Mouse (Mus musculus) cerebellum, adult 8-10 months (tissue): ENCODE data around the gene Leap2.
A peak's percentile ranks its signal among the peaks of the same experiment; 100 is the strongest.
"Not testable (repeated sequence)": the region's sequence is repeated elsewhere in the genome, so short reads cannot be mapped to it uniquely, and the experiment has no call there.

Experiments used
- DNase-seq: peaks from one replicate; pipeline ENCODE4 v3.0.0; 2022

Gene Leap2

DNA sequence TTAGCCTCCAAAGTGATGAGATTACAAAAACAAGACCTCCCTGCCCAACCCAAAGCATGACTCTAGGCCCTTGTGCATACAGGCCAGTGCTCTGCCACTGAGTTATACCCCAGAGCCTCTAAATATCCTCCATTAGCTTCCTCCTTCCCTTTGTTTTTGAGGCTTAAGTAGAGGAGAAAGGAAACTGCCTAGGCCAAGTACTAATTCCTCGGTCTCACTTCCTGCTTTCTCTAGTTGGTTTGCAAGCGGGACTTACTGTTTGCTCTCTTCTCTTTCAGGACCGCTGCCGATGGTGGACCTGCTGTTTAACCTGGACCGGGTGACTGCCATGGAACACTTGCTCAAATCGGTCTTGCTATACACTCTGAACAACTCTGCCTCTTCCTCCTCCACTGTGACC is 13.4 kb upstream of the Leap2 start:
- DNase-seq, result no peak

DNA sequence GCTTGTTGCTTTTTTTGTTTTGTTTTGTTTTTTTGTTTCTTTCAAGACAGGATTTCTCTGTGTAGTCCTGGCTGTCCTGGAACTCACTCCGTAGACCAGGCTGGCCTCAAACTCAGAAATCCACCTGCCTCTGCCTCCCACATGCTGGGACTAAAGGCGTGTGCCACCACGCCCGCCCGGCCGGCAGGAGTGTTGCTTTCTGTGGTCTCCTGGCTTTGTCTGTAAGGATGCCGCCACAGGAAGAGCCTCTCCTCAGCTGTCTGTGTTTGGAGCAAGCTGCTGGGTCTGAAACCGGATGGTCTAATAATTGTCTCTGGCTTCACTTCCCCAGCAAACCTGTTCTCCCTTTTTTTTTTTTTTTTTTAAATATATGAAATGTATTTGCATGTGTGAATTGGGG is 12.5 kb upstream of the Leap2 start:
- no peak for DNase-seq

DNA sequence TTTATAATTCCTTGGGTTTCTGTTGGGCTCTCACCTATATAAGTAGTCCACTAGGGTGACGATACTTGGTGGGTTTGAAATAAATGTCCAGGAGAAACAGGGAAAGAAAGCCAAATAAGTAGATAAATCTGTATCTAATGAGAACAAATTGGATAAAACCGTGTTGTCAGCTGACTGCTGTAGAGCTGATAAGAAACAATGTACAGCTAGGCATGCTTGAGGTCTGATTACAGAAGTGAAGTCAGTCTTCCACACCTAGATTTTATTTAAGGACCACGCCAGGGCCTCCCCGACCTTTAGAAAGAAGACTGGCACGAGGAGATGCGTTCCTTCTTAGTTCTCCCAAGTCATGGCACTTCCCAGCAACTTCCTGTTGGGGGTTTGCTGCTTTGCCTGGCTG is 10.1 kb upstream of the Leap2 start:
- no peak for DNase-seq

DNA sequence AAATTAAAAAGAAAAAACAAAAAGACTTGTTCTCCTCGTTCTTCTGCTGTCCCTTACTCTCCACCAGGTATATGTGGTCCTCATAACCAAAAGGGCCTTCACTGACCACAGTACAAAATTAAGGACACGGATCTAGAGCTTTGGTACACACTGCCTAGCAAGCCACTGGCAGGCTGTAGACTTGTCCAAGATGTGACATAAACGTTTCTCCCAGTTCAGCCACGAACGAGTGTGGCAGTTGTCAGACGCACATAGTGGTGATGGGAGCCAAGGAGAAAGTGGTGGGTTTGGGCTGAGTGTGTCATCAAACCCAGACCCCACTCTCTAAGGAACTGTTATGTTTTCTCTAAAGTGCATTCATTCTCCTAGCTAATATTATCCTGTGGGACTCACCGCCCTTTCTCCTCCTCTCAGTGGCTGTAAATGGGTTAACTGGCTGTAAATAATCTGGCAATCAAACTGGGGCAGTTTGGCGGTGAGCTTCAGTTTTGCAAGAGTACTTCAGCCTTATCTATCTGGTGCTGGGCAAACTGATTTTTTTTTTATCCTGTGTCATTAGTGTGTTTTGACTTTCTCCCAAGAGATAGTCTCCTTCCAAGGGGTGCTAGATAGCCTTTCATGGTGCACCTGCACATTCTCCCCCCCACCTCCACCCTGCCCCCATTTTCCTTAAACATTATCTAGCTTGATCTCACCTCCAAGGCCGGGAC is 8.5 kb upstream of the Leap2 start:
- no peak for DNase-seq

DNA sequence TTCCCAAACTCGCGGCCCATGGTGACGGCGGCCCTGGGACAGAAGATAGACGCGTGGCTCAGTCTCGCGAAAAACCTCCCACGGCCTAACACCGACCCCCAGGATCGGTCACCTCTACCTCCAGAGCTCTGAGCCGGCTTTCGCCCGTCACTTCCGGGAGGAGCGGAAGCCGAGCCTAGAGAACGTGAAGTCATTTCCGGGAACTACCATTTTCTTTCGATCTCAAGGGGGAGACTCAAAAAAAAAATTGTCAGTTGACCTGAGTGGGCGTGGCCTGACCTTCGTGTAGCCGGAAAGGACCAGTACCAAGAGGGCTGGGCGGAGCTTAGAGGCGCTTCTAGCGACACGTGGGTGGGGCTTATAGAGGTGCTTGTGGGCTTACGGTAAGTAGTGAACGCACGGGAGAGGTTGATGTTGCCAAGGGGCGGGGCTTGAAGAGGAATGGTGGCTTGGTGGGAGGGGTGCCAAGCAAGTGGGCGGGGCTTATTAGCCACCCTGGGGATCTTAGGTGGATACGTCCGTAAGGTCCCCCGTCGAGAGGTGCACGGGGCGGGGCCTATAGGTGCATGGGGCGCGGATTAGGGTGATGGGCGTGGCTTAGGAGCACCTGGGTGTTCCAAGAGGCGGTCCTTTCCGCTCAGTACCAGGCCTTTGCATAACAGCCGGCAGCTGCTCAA is 7.8 kb upstream of the Leap2 start, which contains the start of the genes Uqcrq and Gdf9:
TSS of gene Uqcrq (minus strand) at position 162 of the 677 bp plus-strand sequence.
TSS of gene Gdf9 (plus strand) at position 354 of the 677 bp plus-strand sequence.
- peak; percentile 100 for DNase-seq

DNA sequence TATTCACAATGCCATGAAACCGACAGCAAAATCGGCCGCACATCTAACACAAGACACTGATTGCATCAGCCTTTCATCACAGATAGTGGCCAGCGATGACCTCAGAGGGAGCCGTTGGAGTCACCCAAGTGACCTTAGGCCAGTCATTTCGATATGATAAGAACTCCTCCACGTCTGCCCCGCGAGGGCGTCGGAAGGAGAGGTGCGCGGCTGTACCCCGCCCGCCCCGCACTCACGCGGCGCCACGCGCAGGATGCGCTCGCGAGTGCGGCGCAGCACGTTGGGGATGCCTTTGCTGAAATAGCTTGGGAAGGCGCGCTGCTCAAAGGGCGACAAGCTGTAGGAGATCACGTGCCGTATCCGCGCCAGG is 7.3 kb upstream of the Leap2 start:
- DNase-seq, result no peak

DNA sequence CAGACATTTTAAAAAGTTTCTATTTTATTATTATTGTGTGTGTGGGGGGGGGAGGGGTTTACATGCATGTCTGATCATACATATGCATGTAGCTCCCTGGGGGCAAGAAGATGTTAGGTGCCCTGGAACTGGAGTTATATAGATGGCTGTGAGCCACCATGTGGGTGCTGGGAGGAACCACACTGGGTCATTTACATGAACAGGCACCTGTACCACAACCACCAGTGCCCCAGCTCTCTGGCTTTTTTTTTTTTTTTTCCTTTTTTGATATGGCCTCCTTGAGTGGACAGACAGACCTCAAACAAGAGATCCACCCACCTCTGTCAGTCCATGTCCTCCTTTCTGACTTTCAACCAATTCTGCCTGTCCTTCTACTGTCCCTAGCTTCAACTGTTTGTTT is 6.2 kb upstream of the Leap2 start:
- no peak for DNase-seq

DNA sequence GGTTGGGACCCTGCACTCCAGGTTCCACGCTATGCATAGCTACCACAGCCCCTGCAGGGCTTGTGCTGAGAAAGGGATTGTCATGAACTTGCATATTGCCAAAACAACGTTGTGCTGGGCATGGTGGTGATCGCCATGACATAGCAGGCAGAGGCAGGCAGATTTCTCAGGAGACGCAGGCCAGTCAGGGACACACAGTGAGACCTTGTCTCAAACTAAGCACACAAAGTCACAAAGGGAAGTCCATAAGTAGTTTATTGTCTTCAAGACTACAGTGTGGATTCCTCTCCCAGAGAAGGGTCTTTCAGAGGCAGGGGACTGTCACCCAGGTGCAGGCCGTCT is 5.7 kb upstream of the Leap2 start:
- no peak for DNase-seq

DNA sequence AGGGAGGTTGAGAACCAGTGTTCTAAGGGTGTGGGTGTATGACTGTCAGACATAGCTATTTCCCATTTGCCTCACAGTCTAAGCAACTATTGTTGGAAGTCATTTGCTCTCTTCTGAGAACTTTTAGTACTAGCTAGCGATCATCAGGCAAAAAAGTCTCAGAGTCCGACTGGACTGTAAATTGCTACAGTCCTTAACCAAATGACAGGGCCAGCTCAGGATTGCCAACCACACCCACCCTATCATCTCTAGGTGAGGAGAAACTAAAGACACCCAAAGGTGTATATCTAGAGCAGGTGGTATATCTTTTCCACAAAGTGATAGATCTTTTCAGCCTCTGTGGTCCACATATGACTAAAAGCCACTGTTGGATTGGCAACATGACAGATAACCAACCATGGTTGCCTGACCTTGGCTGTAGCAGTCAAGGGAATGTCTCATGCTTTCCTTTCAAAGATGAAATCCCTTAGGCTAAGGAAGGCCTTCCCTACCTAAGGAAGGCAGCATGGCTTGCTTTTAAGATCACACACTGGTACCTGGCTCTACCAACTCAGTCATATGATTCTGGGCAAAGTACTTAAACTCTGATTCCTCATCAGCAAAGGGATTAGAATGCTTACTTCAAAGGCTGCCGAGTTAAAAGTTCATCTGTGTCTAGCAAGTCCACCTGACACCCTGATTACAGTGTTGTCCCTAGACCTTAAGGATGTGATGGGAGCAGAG is 5.2 kb upstream of the Leap2 start:
- DNase-seq, result no peak

DNA sequence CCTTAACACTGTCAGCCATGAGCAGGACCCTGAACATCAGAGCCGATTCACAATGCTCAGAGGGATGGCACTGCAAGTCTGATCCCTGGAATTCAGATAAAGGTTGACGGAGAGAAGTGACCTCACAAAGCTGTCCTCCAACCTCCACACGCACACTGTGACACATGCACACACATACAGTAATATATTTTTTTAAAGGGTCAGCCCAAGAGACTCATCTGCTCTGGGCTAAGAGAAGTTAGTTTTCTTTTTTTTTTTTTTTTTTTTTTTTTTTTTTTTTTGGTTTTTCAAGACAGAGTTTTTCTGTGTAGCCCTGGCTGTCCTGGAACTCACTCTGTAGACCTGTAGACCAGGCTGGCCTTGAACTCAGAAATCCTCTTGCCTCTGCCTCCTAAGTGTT is 3.9 kb upstream of the Leap2 start:
- DNase-seq, result not testable (repeated sequence)

DNA sequence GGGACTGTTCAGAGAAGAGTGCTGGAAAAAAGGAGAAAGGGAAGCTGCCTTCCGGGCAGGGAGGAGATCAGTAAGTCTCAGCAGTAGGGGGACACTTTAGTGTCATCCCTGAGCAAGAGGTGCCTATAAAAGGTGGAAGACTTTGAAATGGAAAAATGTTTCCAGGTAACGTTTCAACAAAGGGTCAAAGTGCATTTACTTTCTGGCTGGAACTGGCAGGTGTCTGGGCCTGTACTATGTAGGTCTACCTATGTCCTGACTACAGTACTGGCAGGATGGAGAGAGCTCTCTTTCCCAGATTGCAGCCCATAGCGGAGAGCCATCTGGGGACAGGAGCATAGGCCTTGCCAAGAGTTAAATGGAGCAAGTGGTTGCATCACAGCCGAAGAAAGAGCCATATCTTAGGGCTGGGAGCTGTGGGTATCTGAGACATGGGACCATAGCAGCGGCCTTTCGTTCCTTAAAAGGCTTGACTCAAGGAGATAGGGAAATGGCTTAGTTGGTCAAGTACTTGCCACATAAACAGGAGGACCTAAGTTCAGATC is 2.8 kb upstream of the Leap2 start:
- no peak for DNase-seq

DNA sequence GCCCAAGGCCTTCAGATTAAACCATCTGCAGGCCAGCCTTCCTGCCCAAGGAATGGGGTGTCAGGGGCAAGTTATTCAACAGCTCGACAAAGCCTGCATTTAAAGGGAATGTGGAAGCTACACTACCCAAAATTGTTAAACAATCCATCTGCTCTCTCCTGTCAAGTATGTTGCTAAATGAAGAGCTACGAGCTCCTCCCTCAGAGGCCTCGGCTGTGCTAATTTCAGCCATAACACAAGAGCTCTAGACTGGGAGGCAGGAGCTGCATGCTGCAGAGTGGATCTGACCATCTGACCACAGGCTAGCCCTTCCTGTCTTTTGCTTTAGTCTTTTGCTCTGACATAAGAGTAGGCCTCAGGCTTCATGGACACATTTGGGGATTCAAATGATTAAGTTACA is 2.3 kb upstream of the Leap2 start:
- DNase-seq, result no peak

DNA sequence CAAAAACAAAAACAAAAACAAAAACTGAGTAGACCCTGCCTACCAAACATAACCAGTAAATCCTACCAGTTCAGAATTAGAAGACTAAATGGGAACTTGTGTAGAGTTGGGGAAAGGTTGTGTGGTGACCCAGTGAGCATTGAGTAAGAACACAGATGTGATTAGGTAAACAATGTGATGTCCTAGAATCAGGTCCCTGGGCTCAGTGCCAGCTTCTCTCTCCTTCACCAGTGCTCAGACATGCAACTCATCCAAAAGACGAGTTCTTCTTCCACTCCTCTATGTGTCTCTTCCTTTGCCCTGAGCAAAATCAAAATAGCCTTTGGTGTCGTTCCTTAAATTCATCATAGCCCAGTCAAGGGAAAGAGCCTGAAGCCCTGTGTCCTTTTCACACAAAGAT is 1.9 kb upstream of the Leap2 start:
- no peak for DNase-seq

DNA sequence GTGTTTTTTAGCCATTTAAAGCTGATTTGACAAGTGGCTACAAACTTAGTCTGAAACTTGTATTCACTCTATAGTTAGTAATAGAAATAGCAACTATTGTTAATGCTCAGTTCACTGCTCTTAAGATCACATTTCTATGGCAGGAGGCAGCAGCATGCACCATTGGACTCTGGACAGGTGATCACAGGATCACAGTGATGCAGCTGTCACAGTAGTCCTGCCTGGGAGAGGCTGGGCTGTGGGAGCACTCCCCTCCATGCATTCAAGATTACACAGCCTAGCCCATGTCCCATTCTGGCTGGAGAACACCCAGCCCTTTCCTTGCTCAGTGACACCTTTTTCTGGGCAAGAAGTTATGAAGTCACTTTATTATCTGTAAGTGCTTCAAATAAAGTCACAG is 4.9 kb downstream of the Leap2 start:
- DNase-seq, result no peak

DNA sequence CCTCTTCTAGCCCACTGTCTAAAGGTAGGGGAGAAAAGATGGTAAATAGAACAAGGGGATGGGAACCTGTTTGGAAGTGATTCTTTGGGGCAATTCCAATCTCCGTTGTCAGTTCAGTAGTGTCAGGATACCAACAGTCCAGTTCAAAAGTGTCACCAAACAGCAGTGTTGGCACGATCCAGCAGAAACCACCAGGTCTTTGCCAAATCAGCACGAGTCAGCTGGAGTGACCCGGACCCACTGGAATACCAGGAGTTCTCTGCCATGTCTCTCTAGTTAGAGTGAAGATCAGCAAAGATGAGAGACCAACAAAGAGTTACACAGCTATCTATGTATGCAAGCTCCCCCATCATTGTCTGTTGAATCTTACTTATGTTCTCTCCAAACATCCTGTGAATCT is 9.1 kb downstream of the Leap2 start:
- no peak for DNase-seq

DNA sequence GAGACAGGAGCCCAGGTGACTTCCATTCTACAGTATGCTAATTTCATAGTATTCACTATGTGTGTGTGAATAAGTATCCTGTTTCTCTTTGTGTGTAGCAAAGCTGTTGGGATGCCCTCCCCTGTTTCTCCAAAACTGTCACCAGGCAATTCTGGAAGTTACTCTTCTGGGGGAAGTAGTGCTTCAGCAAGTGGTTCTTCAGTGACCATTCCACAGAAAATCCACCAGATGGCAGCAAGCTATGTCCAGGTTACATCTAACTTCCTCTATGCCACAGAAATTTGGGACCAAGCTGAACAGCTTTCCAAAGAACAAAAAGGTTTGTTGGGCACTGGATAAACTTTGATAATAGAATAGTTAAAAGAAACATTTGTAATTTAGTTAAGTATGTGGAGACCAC is 11.2 kb downstream of the Leap2 start:
- DNase-seq, result no peak

DNA sequence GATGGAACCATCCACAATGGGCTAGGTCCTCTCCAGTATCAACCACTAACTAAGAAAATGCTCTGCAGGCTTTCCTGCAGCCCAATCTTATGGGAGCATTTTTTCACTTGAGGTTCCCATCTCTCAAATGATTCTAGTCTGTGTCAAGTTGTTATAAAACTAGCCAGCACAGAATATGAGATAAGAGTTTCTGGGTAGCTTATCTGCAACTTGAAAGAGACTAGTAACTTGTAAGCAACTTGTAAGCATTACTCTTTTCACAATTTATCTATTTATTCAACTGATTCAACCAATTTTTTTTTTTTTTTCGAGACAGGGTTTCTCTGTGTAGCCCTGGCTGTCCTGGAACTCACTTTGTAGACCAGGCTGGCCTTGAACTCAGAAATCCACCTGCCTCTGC is 19.3 kb downstream of the Leap2 start:
- no peak for DNase-seq

DNA sequence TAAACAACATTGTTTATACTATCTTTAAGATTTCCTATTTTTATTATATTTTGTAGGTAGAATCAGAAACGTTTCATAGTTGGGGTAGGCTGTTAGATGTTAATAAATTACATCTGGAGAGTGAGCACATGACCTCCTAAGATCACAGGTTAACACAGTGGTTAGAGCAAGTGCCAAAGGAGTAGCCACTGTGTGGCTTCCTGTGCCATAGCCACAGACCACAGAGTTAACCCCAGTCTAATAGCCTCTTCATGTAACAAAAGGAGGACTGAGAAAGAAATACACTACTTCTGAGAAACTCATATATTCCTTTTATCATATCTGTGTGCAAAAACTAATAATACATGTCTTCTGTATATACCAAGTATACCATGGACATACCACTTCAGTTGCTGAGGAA is 29.1 kb downstream of the Leap2 start:
- no peak for DNase-seq

DNA sequence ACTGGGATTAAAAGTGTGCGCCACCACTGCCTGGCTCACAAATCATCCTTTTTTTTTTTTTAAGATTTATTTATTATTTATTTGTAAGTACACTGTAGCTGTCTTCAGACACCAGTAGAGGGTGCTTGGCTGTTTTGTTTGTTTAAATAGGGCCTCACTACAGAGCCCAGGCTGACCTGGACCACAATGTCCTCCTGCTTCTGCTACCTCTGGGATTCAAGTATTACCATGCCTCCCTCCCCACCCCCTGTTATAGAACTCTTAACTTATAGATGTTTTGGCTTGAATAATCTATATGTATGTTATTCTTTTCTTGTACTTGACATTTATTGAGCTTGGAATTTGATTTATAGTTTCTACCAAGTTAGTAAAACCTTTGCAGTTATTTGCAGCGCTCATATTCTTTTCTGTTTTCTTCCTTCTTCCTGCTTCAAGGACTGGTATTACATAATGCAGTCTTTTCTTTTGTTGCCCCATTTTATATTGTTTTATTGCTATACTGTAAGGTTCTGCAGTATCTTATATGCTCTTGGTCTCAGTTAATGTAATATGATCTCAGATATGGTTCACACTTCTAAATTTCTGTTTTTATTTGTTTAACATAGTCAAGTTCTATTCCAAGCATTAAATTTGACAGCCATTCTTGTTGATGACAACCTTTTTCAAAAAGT is 39.1 kb downstream of the Leap2 start:
- DNase-seq, result no peak

DNA sequence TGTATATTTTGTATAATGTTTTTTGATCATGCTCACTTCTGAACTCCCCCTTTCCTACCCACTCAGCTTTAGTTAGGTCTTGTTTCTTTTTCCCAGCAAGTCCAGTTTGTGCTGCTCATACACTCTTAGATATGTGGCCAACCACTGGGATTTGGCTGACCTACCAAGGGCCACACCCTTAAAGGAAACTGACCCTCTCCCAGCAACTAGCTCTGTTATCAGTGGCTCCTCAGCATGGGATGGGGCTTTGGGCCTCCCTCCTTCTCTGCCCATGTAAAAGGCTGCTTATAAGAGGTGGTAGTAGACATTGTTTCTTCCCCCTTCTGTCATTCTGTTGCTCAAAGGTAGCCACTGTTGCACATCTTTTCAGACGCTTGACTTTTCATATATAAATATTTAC is 44.1 kb downstream of the Leap2 start:
- DNase-seq, result no peak
